Mouse (Mus musculus): ENCODE data around the gene Gab1.

The Gab1 gene

GRCm38 (mm10) chr8:80738046-80738387, 142.3 kb downstream of the Gab1 start:
- no peak for DNase-seq

DNA sequence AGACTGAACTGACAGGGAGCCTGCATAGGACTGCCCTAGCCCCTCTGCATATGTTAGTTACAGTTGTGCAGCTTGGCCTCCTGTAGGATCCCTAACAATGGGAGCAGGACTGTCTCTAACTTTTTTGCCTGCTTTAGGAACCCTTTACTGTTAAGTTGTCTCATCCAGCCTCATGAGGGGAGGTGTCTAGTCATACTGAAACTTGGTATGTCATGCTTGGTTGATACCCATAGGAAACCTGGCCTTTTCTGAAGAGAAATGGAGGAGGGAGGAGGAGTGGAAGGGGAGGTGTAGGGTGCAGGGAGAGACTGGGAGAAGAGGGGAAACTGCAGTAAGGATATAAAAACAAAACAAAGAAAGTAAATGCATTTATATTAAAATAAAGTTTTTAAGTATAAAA, 148.0 kb downstream of the Gab1 start:
- DNase-seq, result no peak

DNA sequence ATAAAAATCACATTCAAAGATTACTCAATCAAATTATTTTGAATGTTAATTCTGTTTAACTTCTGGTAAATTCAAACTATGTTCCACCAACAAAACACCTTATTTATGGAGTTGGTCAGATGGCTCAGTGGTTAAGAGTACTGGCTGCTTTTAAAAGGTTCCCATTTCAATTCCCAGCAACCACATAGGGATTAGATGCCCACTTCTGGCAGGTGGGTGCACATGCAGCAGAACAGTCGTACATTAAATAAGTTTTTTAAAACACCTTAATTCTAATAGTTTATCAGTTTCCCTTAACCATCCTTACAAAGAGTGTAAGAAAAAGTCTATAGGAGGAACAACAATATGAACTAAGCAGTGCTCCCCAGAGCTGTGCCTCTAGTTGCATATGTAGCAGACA, 165.9 kb downstream of the Gab1 start:
- DNase-seq, result no peak

Measured in layer of hippocampus, adult 9-11 months (tissue).